Mouse (Mus musculus) NIH3T3 (cell line): ENCODE data around the gene Acbd4.
A peak's percentile ranks its signal among the peaks of the same experiment; 100 is the strongest.

Source experiments
- DNase-seq: peaks from one replicate; pipeline ENCODE4 v3.0.0-alpha.2; 2012; ENCODE audit warnings: low read depth

Acbd4 gene

DNA sequence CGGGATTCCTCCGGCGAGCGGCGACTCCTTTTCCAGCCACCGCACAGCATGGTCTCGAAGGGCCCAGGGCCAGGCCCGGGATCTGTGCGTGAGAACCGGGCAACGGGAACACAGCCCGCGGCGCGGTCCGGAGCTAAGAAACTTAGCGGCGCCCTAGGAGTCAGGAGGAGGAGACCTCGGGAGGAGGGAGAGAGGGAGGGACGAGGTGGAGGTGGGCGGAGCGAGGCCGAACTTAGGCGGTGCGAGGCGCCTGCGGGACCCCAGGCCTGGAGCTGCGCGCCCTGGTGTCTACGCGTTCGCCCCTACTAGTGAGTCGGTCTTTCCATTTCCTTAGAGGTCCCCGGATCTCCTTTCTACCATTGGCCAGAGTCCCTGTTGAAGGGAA, at the start of gene Acbd4, which contains the start of gene Plcd3:
Gene Acbd4, plus strand, starts transcription at position 202 of the 385 bp plus-strand sequence.
Gene Plcd3, minus strand, starts transcription at position 178 of the 385 bp plus-strand sequence.
- DNase-seq = peak; percentile 86

DNA sequence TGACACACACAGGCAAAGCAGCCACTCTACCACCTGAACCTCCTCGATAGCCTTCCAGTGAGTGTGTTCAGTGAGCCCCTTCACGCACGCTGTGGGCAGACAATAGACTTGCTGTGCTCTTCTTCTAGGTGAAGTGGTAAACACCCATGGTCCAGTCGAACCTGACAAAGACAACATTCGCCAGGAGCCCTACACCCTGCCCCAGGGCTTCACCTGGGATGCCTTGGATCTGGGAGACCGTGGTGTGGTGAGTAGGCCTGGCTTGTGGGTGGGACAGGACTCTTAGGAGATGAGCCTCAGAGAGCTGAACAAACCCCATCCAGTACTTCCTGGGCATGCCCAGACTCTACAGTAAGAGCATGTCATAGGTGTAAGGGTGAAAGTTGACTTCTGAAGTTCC, 49.4 kb upstream of the Acbd4 start:
- no peak for DNase-seq

DNA sequence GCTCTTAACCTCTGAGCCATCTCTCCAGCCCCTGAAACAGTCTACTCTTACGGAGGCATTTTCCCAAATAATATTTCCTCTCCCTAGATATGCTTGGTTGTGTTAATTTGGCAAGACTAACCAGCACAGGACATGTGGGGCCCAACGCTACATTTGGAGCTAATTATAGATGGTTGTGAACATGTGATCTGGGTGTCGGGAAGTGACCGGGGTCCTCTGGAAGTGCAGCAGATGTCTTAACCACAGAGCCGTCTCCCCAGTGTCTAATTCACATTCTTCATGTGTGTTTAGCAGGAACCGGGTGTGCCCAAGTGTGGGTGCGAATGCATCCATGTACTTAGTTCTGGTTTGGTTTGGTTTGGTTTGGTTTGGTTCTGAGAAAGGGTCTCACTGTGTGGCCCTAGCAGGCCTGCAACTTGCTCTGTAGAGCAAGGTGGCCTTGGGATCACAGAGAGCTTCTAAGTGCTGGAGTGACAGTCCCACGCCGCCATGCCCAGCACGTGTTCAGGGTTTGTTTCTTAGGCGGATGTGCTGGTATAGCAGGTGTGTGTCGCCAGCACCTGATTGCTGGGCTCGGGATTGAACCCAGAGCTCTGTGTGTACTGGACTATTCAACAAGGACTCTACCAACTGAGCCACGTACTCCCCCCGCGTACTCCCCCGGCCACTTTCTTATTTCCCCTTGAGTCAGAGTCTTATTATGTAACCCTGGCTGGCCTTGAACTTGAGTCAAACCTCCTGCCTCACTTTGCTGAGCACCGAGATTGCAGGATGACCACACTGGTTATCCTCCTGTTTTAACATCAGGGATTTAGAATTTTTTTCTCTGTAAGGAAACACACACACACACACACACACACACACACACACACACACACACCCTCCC, 48.0 kb upstream of the Acbd4 start:
- no peak for DNase-seq

DNA sequence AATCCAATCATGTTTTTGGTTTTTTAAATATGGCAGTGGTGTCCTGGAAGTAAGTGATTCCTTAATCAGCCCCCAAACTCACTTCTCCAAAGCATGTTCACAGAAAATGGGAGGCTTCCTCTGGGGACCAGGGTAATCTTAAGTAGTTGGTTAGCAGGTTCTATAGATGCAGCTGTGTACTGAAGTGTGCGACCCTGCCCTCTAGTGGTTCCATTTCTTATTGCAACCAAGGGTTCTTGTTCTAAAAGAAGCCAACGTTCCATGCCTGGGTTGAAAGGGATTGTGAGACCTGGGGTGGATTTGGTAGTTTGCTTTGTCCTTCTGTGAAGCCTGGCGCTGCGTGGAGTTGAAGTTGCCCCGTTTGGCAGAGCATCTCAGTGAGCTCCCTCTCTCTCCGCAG, 46.7 kb upstream of the Acbd4 start:
- DNase-seq = peak; percentile 93

DNA sequence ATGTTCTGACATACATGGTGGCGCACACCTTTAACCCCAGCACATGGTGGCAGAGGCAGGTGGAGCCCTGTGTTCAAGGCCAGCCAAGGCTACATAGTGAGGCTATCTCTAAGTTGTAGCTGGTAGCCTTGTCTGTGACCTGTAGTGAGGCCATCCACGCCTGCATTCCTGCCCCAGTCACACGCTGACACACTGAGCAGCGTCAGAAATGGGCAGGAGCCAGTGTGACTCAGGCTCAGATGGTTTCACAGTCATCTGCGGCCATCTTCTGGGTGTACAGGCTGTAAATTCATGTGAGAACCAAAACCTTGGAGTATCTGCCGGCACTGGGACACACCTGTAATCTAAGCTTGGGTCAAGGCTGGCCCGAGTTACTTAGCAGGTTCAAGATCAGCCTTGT, 44.8 kb upstream of the Acbd4 start:
- peak; percentile 74 for DNase-seq

DNA sequence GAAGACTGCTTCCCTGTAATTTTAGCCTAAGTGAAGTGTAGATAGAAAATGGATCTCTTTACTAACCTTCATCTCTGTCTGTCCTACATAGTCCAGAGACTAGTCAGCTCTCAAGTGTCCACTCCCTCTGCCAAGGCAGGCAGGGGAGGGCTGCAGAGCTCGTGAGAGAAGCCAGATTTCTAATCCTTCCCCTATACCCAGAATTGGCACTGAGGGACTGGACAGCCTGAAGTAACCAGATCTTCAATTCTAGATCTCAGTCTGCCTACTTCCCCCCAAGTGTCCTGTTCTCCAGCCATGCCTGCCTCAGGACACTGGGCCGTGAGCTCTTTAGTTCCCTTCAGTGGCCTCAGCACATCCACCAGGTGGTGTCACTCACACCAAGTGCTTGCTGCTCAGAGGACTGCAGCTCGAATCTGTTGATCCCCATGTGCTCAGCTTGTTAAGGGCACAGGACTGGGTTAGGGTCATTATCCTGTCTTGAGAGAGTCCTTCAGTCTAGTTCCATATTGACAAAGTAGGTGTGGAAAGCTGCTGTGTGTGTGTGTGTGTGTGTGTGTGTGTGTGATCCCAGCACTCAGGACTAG, 42.9 kb upstream of the Acbd4 start:
- peak; percentile 41 for DNase-seq

DNA sequence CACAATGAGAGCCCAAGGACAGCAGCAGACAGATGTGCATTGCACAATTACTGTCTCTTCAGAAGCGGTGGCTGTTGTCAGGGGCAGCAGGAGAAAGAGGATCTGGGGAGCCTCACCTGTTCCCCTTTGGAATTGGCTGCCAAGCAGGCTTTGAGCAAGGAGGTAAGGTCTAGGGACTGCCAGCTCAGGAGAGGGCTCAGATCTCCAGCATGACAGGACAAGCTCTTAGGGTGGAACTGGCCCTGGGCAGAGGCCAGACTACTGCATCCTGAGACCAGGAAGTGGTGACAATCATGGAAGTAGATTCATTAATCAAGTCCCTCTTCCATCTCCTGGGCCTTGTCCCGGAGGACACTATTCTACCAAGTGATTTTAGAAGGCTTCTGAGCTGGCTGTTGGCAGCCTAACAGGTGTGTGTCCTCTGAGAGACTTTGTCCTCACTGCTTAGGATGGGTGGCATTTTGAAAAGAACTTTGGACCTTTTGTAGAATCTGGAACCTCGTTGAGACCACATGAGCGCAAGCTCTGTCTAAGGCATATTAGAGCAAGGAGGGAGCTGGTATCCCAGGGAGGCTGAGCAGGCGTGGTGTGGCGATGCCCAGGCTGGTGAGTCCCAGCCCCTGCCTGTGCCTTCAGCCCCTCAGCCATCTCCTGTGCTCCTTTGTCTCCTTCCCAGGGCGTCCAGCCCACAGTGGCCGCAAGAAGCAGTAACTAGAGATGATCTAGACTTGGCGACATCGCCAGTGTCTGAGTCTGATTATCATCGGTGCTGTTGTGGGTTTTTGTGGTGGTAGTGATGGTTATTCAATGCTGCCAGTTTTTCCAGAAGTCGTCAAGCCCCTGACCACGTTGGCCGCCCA, 35.1 kb upstream of the Acbd4 start:
- no peak for DNase-seq

- DNase-seq = no peak
These were observed 34.5 kb upstream of the Acbd4 start for GRCm38 (mm10) chr11:103067051-103067361.

DNA sequence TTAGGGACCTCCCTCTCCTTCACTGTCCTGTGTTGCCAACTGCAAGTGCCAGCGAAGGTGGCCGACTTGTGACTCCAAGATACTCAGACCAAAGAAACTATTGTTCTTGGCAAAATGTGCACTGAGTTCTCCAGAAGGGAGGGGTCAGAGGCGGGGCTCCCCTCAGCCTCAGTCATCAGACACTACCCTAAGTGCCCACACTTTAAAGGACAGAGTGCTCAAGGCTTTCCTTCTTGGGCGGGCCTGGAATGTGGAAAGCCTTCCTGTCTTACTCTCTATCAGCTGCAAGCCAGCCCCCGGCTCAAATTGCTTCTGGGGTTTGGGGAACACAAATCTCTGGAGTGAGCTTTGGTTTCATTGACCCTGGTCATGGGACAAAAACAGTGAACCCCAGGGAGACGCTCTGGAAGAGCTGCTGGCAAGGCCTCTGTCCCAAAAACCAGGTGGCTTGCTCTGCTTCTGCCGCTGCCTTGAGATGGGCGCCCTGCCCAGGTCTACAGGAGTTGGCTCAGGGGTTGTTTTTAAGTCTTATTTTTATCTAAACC, 34.0 kb upstream of the Acbd4 start:
- DNase-seq = peak; percentile 48

DNA sequence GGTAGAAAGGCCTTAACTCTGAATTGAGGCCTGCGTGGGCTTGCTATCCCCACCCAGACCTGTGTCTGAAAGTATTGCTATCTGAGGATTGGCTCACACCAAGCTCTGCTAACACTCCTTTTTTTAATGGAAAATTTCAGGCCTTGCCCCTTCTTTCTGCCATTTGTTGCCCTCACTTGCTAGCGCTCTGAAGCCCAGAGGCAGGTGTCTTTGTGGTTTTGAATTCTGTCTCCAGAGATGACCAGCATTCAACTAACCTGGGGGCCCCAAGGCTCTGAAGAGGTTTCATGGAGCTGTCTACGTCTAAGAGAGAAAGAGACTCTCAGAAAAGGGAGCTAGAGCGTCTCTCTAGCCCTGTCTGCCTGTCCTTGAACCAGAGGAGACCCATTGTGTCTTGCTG, 33.2 kb upstream of the Acbd4 start:
- DNase-seq = no peak

DNA sequence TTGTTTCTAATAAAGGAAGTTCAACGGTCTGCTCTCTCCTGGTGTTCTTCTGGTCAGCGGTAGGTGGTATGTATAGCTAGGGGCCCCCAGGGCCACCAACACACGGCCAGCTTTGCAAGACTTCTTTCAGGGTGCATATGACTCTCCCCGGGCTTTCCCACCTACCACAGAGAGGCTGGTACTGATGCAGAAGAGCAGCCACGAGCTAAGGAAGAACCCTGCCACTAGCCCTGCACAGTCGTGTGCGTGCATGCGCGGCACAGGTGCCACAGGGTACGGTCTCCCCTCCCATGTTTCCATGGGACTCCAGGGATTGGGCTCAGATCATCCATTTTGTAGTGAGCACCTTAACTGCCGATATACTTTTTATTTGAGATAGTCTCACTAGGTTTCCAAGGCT, 32.6 kb upstream of the Acbd4 start:
- no peak for DNase-seq

DNA sequence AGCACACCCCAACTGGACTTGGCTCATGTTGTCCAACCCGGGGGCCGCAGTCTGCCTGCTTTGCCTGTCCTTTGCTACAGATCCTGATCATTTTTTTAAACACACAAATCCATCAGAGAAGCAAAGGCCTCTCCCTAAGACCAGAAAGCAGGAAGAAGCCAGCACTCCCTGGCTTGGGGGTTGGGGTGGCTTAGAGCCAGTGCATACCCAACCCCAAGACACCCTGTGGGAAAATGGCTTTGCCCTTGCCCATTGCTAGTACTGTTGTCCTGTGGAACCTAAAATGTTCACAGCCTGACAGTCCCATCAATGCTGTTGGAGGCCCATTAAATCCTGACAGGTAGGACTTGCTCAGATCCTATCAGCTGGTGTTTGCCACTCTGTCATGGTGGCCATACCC, 31.8 kb upstream of the Acbd4 start:
- no peak for DNase-seq

DNA sequence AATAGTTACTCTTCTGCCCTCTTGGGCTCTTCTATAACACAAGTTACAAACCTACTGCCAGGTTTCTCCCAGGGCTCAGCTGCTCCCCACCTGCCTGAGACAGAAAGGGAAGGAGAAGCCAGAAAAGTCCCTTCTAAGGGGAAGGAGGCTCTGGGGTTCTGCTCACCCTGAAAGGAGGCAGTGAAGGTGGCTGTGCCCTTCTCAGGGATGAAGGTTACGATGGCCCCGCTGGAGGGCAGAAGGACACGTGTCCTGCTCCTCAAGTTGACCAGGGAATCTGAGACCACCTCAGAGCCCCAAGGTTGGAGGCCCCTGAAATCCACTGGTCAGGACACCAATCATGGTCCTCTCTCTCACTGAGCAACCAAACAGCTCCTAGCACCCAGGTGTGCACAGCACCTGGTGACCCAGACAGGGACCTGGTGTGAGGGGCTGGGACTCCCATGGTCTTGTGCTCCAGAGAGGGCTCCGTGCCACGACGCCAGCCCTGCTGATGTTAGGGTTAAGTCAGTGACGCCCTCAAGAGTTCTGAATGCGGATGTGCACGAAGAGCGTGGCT, 31.1 kb upstream of the Acbd4 start:
- no peak for DNase-seq

GRCm38 (mm10) chr11:103073671-103074070, 27.8 kb upstream of the Acbd4 start:
- DNase-seq = no peak

DNA sequence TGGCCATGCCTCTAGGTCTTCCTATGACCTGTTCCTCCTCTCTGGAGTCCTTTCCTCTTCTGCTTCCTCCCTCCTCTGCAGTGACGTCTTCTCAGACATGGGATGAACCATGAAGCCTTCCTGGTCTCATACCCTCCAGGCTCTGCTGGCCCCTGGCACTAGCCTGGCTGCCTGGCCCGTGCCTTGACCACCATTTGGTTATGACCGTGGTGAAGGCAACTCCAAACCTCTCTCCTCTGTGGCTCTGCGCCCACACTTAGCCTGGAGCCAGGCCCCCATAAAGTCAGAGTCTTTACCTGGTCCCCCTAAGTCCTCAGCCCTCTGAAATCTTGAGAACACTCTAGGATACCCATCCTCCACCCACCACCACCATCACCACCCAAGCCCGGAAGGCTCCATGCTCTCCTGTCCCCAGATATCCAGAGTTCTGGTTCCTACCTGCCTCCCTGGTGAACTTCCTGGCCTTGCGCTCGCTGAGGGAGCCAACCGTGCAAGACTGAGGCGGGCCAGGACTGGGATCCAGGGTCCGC, 27.3 kb upstream of the Acbd4 start:
- no peak for DNase-seq

GRCm38 (mm10) chr11:103074796-103075323, 26.6 kb upstream of the Acbd4 start:
- DNase-seq = no peak

GRCm38 (mm10) chr11:103076010-103076409, 25.5 kb upstream of the Acbd4 start:
- DNase-seq = no peak

GRCm38 (mm10) chr11:103076581-103076980, 24.9 kb upstream of the Acbd4 start:
- no peak for DNase-seq

DNA sequence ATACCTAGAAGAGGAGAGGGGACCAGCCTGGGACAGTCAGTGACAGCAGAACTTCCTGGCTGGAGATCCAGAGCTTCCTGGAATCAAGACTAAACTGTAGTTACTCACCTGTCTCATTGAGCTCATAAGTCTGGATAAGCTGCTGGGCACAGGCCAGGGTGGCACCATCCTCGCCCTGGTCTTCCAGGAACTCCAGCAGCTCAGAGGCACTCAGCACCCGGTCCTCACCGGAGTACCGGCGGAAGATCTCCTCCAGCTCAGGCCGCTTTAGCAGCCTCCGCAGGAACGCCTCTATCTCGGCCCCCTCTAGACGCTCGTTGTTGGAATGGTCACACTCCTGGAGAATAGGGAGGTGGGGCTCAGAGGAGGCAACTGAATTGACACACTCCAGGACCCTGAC, 23.4 kb upstream of the Acbd4 start:
- DNase-seq = no peak

DNA sequence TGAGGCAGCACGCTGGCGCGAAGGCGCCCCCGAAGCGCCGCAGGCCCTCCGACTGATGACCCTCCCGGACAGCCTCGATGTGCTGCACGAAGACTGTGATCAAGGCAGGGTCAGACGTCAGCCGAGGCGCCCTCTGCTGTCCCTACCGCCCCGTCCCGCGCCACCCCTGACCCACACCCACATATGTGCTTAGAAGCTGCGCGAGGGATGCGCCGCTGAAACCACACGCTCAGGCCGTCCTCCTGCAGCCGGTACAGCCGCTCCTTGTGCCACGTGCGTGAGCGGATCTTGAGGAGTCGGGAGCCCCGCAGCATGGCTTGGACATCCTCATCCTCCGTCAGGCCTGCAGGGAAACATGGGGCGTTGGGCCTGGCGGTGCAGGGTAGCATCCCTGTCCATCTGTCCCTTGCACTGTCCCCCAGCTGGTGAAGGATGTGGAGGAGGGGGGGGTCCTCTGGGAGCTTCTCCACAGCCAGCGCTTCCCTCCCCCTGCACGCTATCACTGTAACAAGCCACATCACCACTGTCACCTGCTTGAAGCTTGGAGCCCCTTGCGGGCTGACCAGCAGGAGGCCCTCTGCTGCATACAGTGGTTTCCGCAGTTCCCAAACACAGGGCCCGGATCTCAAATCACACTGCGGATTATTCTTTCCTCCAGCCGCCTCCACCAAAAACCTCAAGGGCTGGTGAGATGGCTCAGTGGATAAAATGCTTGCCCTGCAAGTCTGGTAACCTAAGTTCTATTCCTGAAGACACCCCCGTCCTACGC, 21.0 kb upstream of the Acbd4 start:
- DNase-seq = no peak

GRCm38 (mm10) chr11:103081631-103082030, 19.9 kb upstream of the Acbd4 start:
- DNase-seq = peak; percentile 47
